Mouse (Mus musculus) limb, embryonic 13.5 days (tissue): ENCODE data around the gene Pgap2. TPM values are rescaled to one million over a fixed set of nuclear protein-coding genes. Genes with fewer than 3 reads are reported as not detected.

ENCODE experiments used
- ATAC-seq: fragments of 200-750 bp; cut with Nextera tagmentation; 2 replicates; pipeline ENCODE4 v1.8.0; 2017; ENCODE audit warnings: low read depth, moderate number of reproducible peaks, moderate TSS enrichment; ENCODE audit not compliant: low FRiP score
- H3K27ac ChIP-seq: fragments of 300-500 bp; sonication (generic); 2 replicates; pipeline ENCODE4 v1.5.1; 2015; ENCODE audit warnings: inconsistent platforms, mild to moderate bottlenecking, moderate library complexity
- H3K27me3 ChIP-seq: fragments of 300-500 bp; sonication (generic); 2 replicates; pipeline ENCODE4 v1.6.1; 2015; ENCODE audit warnings: mild to moderate bottlenecking, inconsistent platforms
- H3K36me3 ChIP-seq: fragments of 300-500 bp; sonication (generic); 2 replicates; pipeline ENCODE4 v1.6.1; 2015; ENCODE audit warnings: inconsistent platforms, mild to moderate bottlenecking, moderate library complexity
- H3K4me1 ChIP-seq: fragments of 300-500 bp; sonication (generic); 2 replicates; pipeline ENCODE4 v1.6.1; 2015; ENCODE audit warnings: inconsistent platforms
- H3K4me2 ChIP-seq: fragments of 300-500 bp; sonication (generic); replicated peaks from 2 replicates; pipeline ENCODE4 v1.6.1; 2015; ENCODE audit warnings: inconsistent platforms, mild to moderate bottlenecking, moderate library complexity
- H3K4me3 ChIP-seq: fragments of 300-500 bp; sonication (generic); 2 replicates; pipeline ENCODE4 v1.5.1; 2015; ENCODE audit warnings: moderate library complexity, mild to moderate bottlenecking, inconsistent platforms
- H3K9ac ChIP-seq: fragments of 300-500 bp; sonication (generic); 2 replicates; pipeline ENCODE4 v1.6.1; 2015; ENCODE audit warnings: mild to moderate bottlenecking, inconsistent platforms
- H3K9me3 ChIP-seq: fragments of 300-500 bp; sonication (generic); 2 replicates; pipeline ENCODE4 v1.6.1; 2016; ENCODE audit warnings: inconsistent platforms
- WGBS: fragments of 180-500 bp; shearing (Covaris S2); methylation state at CpG from one replicate; pipeline ENCODE4 v1.1.7; 2015; 5-methylcytosine and 5-hydroxymethylcytosine counted together
- polyA plus RNA-seq: library from polyadenylated mRNA; unstranded; fragments of >200 nt; fragmentation: Nextera tagmentation; extraction: Ambion mirVana; gene quantifications from 2 replicates; pipeline ENCODE4 v1.2.1, GENCODE M21; 2015

The Pgap2 gene
- polyA plus RNA-seq, 1 experiment from 2014 or later: 88.6 TPM

DNA sequence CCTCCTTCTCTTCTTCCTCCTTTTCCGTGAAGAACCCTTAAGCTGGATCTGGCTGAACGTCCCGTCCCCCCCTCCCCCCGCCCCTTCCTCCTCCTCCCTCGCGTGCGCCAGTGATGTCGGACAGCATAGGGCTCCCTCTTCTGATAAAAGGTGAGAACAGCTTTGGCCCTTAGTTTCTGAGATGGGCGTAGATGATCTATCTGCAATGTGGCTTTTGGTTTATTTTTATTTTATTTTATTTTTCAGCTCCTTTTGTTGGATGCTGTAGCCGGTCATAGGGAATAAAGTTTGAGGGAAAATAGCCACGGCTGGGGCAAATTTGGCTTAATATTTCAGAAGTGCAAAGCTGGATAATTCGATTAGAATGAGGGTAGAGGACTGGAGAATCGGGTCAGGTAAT, 12.3 kb downstream of the Pgap2 start:
- Histone ChIP-seq H3K27ac (peak overlapping the region; percentile 80), H3K4me1 (peaks cover 6% of the 10 kb centered on the region), H3K9ac (peak overlapping the region; percentile 81), H3K27me3 (no peaks in the 10 kb centered on the region), H3K36me3 (peaks cover 12% of the 10 kb centered on the region), H3K4me2 (peak overlapping the region; percentile 72), H3K4me3 (peak overlapping the region; percentile 73), H3K9me3 (no peaks in the 10 kb centered on the region)
- 2% methylated on average over 9 of the region's 13 CpGs for WGBS
- peak; percentile 74 for ATAC-seq

GRCm38 (mm10) chr7:102222830-102223556, 13.0 kb downstream of the Pgap2 start:
- Histone ChIP-seq H3K4me2 (peak overlapping the region; percentile 72), H3K4me3 (peak overlapping the region; percentile 73), H3K36me3 (peaks cover 18% of the 10 kb centered on the region), H3K9ac (peak overlapping the region; percentile 81), H3K9me3 (no peaks in the 10 kb centered on the region), H3K27me3 (no peaks in the 10 kb centered on the region), H3K4me1 (peaks cover 6% of the 10 kb centered on the region), H3K27ac (peak overlapping the region; percentile 80)
- peak; percentile 82 for ATAC-seq
- 2% methylated on average over 30 of the region's 31 CpGs for WGBS

- H3K4me3 ChIP-seq: peak overlapping the region; percentile 73
- peaks cover 6% of the 10 kb centered on the region for H3K4me1 ChIP-seq
- no peak for ATAC-seq
- peak overlapping the region; percentile 72 for H3K4me2 ChIP-seq
- 0 out of 2 replicates have a peak overlapping the region, but pooled peaks have one; percentile 19 for H3K9ac ChIP-seq
- peaks cover 27% of the 10 kb centered on the region for H3K36me3 ChIP-seq
- H3K27me3 ChIP-seq: no peaks in the 10 kb centered on the region
- H3K27ac ChIP-seq: no peak overlapping the region
- 90% methylated on average over 5 of the region's 5 CpGs for WGBS
- H3K9me3 ChIP-seq: peaks cover 3% of the 10 kb centered on the region; the same call in 1 of the 2 replicates
Observed at GRCm38 (mm10) chr7:102223883-102224738, 14.1 kb downstream of the Pgap2 start.

DNA sequence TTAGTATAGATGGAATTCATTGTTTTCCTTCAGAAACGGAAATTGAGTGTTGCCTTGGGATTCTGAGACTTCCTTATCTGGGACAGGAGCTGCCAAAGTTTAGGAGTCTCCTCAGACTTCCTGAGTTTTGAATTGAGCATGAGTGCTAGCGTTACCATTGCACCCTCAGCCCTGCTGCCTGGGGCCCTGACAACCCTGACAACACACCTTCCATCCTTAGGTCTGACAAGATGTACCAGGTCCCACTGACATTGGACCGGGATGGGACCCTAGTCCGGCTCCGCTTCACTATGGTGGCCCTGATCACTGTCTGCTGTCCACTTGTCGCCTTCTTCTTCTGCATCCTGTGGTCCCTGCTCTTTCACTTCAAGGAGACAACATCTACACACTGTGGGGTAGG, 16.0 kb downstream of the Pgap2 start:
- no peak overlapping the region; the same call in 1 of the 2 replicates for H3K9ac ChIP-seq
- 94% methylated on average over 6 of the region's 6 CpGs for WGBS
- ATAC-seq: no peak
- peaks cover 3% of the 10 kb centered on the region; the same call in 1 of the 2 replicates for H3K9me3 ChIP-seq
- peaks cover 46% of the 10 kb centered on the region for H3K36me3 ChIP-seq
- no peak overlapping the region for H3K4me2 ChIP-seq
- H3K4me3 ChIP-seq: no peak overlapping the region
- no peak overlapping the region for H3K27ac ChIP-seq
- no peaks in the 10 kb centered on the region for H3K27me3 ChIP-seq
- H3K4me1 ChIP-seq: peaks cover 6% of the 10 kb centered on the region

DNA sequence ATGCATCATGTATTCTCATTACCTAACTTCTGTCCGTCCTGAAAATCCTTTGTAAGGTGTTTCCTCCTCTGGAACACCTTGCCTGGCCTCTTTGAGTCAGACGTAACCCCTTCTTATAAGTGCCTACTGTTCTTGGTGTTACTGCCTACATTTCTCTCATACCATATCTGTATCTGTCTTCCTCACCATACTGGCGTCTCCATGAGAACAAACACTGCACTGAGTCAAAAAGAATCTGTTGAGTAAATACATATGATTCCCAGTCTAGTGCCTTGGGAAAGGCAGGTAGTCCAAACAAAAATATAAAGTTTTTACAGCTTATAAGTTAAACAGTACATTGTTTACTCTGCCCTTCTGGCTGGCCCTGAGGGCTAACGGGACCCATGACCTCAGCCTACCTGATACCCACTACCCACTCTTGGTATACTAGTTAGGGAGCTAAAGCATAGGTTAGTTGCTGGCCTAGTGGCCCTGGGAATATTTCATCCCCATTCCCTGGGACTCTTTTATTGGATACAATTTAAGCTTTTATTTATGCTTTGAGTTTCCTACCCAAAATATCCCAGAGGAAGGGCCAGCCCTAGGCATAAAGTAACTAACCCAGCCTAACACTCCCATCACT, 18.2 kb downstream of the Pgap2 start:
- Histone ChIP-seq H3K27ac (no peak overlapping the region), H3K36me3 (peaks cover 57% of the 10 kb centered on the region), H3K4me1 (peaks cover 6% of the 10 kb centered on the region), H3K9ac (no peak overlapping the region), H3K27me3 (no peaks in the 10 kb centered on the region), H3K4me2 (no peak overlapping the region), H3K9me3 (peaks cover 3% of the 10 kb centered on the region; the same call in 1 of the 2 replicates), H3K4me3 (no peak overlapping the region)
- no peak for ATAC-seq
- 90% methylated on average over 4 of the region's 4 CpGs for WGBS

DNA sequence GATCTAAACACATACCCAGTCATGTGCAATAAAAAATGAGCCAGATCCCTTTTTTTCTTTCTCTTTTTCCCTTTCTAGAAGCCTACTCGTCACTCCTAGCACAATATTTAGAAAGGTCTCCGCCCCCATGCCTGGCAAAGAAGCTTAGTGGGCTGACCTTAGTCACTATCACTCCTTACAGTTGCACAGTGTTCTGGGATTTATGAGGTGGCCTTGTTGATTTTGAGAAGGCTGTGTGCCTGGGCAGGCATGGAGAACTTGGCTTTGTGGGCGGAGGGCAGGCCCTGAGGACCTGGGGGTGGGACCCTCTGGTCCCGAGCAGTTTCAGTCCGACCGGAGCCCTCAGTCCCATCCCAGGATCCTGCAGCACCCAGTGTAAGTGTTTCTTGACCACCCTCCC, 19.8 kb downstream of the Pgap2 start:
- Histone ChIP-seq H3K27ac (no peak overlapping the region), H3K36me3 (peaks cover 65% of the 10 kb centered on the region), H3K9ac (no peak overlapping the region), H3K4me3 (no peak overlapping the region), H3K4me1 (no peaks in the 10 kb centered on the region), H3K9me3 (peaks cover 3% of the 10 kb centered on the region; the same call in 1 of the 2 replicates), H3K27me3 (no peaks in the 10 kb centered on the region), H3K4me2 (no peak overlapping the region)
- no peak for ATAC-seq
- 91% methylated on average over 6 of the region's 6 CpGs for WGBS

DNA sequence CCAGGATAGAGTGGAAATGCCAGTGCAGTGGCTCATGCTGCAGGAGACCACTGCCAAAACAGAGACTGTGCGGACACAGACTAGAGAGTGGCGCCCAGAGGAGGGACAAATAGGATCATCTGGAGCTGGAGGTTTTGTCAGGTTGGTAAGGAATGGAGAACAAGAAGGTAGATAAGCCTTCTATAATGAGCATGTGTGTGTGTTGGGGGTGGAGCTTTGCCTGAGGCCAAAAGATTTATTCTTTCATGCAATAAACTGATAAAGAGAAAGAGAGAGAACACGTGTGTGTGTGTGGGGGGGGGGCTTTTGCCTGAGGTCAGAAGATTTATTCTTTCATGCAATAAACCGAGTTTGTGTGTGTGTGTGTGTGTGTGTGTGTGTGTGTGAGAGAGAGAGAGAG, 23.1 kb downstream of the Pgap2 start:
- H3K4me1 ChIP-seq: no peaks in the 10 kb centered on the region
- no peaks in the 10 kb centered on the region for H3K27me3 ChIP-seq
- H3K9ac ChIP-seq: no peak overlapping the region
- no peak overlapping the region for H3K4me3 ChIP-seq
- peaks cover 3% of the 10 kb centered on the region; the same call in 1 of the 2 replicates for H3K9me3 ChIP-seq
- H3K36me3 ChIP-seq: peaks cover 79% of the 10 kb centered on the region
- no peak overlapping the region for H3K4me2 ChIP-seq
- no peak for ATAC-seq
- no peak overlapping the region for H3K27ac ChIP-seq
- WGBS: 72% methylated on average over 4 of the region's 4 CpGs

GRCm38 (mm10) chr7:102238686-102239286, 28.8 kb downstream of the Pgap2 start:
- no peaks in the 10 kb centered on the region for H3K9me3 ChIP-seq
- WGBS: 83% methylated on average over 8 of the region's 8 CpGs
- H3K4me1 ChIP-seq: no peaks in the 10 kb centered on the region
- no peak overlapping the region for H3K27ac ChIP-seq
- no peak overlapping the region for H3K4me3 ChIP-seq
- peaks cover 81% of the 10 kb centered on the region for H3K36me3 ChIP-seq
- no peak for ATAC-seq
- no peak overlapping the region for H3K9ac ChIP-seq
- no peak overlapping the region for H3K4me2 ChIP-seq
- H3K27me3 ChIP-seq: no peaks in the 10 kb centered on the region

DNA sequence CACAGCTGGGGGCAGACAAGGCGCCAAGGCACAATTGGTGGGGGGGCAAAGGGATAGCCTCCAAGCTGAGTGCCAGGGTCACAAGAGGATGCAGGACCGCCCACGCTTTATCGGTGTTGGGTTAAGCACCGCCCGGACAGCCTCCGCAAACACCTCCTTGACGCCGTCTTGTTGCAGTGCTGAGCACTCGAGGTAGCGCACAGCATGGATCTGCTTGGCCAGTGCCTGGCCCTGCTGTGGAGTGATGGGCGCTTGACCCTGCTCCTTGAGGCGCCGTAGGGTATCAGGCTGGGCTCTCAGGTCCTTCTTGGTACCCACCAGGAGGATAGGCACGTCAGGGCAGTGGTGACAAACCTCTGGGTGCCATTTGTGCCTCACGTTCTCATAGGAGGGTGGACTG, 29.6 kb downstream of the Pgap2 start:
- 93% methylated on average over 16 of the region's 16 CpGs for WGBS
- no peak overlapping the region for H3K9ac ChIP-seq
- no peaks in the 10 kb centered on the region for H3K27me3 ChIP-seq
- no peak overlapping the region for H3K4me3 ChIP-seq
- no peaks in the 10 kb centered on the region for H3K9me3 ChIP-seq
- no peak overlapping the region for H3K4me2 ChIP-seq
- no peak for ATAC-seq
- no peak overlapping the region for H3K27ac ChIP-seq
- peaks cover 77% of the 10 kb centered on the region for H3K36me3 ChIP-seq
- H3K4me1 ChIP-seq: 0 out of 2 replicates have a peak, but pooled peaks cover under 1% of the 10 kb centered on the region

GRCm38 (mm10) chr7:102242371-102242770, 32.4 kb downstream of the Pgap2 start:
- peaks cover 27% of the 10 kb centered on the region for H3K4me1 ChIP-seq
- 82% methylated on average over 5 of the region's 5 CpGs for WGBS
- H3K4me3 ChIP-seq: no peak overlapping the region
- H3K36me3 ChIP-seq: peaks cover 51% of the 10 kb centered on the region
- H3K9me3 ChIP-seq: no peaks in the 10 kb centered on the region
- no peak overlapping the region for H3K27ac ChIP-seq
- no peaks in the 10 kb centered on the region for H3K27me3 ChIP-seq
- no peak overlapping the region for H3K9ac ChIP-seq
- ATAC-seq: no peak
- no peak overlapping the region for H3K4me2 ChIP-seq

GRCm38 (mm10) chr7:102242917-102243316, 32.9 kb downstream of the Pgap2 start:
- Histone ChIP-seq H3K4me3 (no peak overlapping the region), H3K9ac (no peak overlapping the region), H3K36me3 (peaks cover 46% of the 10 kb centered on the region), H3K27me3 (no peaks in the 10 kb centered on the region), H3K27ac (no peak overlapping the region), H3K4me2 (no peak overlapping the region), H3K4me1 (peaks cover 32% of the 10 kb centered on the region), H3K9me3 (no peaks in the 10 kb centered on the region)
- ATAC-seq: no peak
- 83% methylated on average over 3 of the region's 3 CpGs for WGBS
